Mouse (Mus musculus): ENCODE measurements around the gene Zfhx3. TPM values are rescaled to one million over a fixed set of nuclear protein-coding genes. Genes with fewer than 3 reads are reported as not detected.

Gene Zfhx3
- polyA plus RNA-seq, 1 experiment from 2014 or later: 8.2 TPM

DNA sequence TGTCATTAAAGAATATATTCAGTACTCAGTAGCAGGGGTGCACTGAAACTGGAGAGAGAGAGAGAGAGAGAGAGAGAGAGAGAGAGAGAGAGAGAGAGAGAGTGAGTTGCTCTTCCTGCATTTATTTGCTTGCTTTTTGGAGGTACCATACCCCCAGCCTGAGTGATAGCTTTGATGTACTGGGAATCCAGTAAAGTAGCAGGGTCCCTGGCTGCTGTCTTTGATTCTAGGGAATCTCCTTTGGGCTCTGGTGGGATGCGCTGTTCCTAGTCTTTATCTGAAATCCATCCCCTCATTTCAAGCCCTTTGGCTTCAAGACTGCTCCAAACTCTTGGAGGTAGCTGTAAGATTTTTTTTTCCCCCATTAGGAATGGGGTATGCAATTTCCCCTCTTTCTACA is 759.8 kb downstream of the Zfhx3 start:
- no peak overlapping the region for H3K9ac ChIP-seq (replicated peaks; ENCODE audit: low read depth)
- peaks cover 13% of the 10 kb centered on the region; the same call in 1 of the 2 replicates for H3K27me3 ChIP-seq (replicated peaks; ENCODE audit: insufficient read depth, low read length)
- ATAC-seq (no peak), DNase-seq (ENCODE audit: low spot score) (no peak)
- no peak overlapping the region for H3K4me2 ChIP-seq (replicated peaks; ENCODE audit: low read depth, low read length)
- no peak overlapping the region for H3K27ac ChIP-seq (ENCODE audit: low read length)
- H3K9me3 ChIP-seq (ENCODE audit: low read length): no peaks in the 10 kb centered on the region
- H3K4me1 ChIP-seq (ENCODE audit: insufficient read depth, low read depth, low read length): peaks cover 10% of the 10 kb centered on the region; the same call in 1 of the 2 replicates
- no peak overlapping the region for H3K4me3 ChIP-seq (ENCODE audit: low read depth, low read length)
- TF ChIP-seq CTCF (IDR thresholded peaks at IDR 0.05): no peak
- no peak for TF ChIP-seq EP300 (IDR thresholded peaks at IDR 0.05)
- H3K36me3 ChIP-seq (ENCODE audit: insufficient read depth, low read length): no peaks in the 10 kb centered on the region
- WGBS: 90% methylated on average over 1 of the region's 1 CpGs

DNA sequence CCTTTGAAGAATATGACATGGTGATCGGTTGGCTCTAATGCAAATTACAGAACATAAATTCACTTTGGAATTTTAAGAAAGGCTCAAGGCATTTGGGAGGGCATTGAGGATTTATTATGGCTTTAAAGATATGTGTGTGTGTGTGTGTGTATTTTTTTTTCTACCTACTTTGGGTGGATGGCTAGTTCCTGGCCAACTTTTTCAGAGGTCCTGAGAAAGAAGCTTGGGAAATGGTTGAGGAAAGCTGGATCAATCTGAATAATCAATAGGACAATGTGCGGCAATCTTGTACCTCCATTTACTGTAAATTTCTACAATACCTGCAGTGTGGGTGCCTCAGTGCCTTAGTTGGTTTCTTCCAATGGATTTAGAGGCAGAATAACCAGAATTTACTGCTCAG is 763.3 kb downstream of the Zfhx3 start:
- Histone ChIP-seq H3K4me1 (ENCODE audit: insufficient read depth, low read depth, low read length) (peaks cover 19% of the 10 kb centered on the region; the same call in 1 of the 2 replicates), H3K27me3 (replicated peaks; ENCODE audit: insufficient read depth, low read length) (no peaks in the 10 kb centered on the region), H3K27ac (ENCODE audit: low read length) (peak overlapping the region; percentile 66; the same call in 1 of the 2 replicates), H3K9me3 (ENCODE audit: low read length) (no peaks in the 10 kb centered on the region), H3K4me3 (ENCODE audit: low read depth, low read length) (peak overlapping the region; percentile 99; the same call in 1 of the 2 replicates), H3K9ac (replicated peaks; ENCODE audit: low read depth) (no peak overlapping the region), H3K4me2 (replicated peaks; ENCODE audit: low read depth, low read length) (peak overlapping the region; percentile 76; the same call in 1 of the 2 replicates), H3K36me3 (ENCODE audit: insufficient read depth, low read length) (no peaks in the 10 kb centered on the region)
- 56% methylated on average over 2 of the region's 2 CpGs for WGBS
- TF ChIP-seq CTCF (IDR thresholded peaks at IDR 0.05) (no peak), EP300 (IDR thresholded peaks at IDR 0.05) (no peak)
- no peak for DNase-seq (ENCODE audit: low spot score)
- no peak for ATAC-seq

DNA sequence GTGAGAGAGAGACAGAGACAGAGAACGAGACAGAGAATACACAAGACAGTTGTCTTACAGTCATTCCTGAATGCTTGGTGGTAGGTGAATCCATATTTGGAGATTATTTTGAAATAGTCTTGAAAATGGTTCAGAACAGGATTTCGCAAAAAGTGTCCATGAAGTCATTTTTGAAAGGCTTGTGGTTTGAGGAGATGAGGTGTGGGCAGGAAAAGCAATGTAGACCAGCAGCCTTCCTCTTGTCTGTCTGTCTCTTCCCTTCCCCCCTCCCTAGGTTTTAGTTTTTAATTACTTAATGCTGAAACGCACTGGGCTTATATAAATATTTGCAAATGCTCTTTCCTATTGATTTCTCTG is 764.0 kb downstream of the Zfhx3 start:
- H3K36me3 ChIP-seq (ENCODE audit: insufficient read depth, low read length): no peaks in the 10 kb centered on the region
- peak; percentile 82 for DNase-seq (ENCODE audit: low spot score)
- H3K4me1 ChIP-seq (ENCODE audit: insufficient read depth, low read depth, low read length): peaks cover 22% of the 10 kb centered on the region; the same call in 1 of the 2 replicates
- ATAC-seq: peak; percentile 5
- no peak overlapping the region for H3K4me3 ChIP-seq (ENCODE audit: low read depth, low read length)
- peak overlapping the region; percentile 66 for H3K27ac ChIP-seq (ENCODE audit: low read length)
- TF ChIP-seq CTCF (IDR thresholded peaks at IDR 0.05) (no peak), EP300 (IDR thresholded peaks at IDR 0.05) (no peak; the same call in 1 of the 2 replicates)
- H3K9ac ChIP-seq (replicated peaks; ENCODE audit: low read depth): no peak overlapping the region
- no peaks in the 10 kb centered on the region for H3K27me3 ChIP-seq (replicated peaks; ENCODE audit: insufficient read depth, low read length)
- H3K4me2 ChIP-seq (replicated peaks; ENCODE audit: low read depth, low read length): peak overlapping the region; percentile 76
- H3K9me3 ChIP-seq (ENCODE audit: low read length): no peaks in the 10 kb centered on the region
- WGBS: 20% methylated on average over 3 of the region's 3 CpGs

DNA sequence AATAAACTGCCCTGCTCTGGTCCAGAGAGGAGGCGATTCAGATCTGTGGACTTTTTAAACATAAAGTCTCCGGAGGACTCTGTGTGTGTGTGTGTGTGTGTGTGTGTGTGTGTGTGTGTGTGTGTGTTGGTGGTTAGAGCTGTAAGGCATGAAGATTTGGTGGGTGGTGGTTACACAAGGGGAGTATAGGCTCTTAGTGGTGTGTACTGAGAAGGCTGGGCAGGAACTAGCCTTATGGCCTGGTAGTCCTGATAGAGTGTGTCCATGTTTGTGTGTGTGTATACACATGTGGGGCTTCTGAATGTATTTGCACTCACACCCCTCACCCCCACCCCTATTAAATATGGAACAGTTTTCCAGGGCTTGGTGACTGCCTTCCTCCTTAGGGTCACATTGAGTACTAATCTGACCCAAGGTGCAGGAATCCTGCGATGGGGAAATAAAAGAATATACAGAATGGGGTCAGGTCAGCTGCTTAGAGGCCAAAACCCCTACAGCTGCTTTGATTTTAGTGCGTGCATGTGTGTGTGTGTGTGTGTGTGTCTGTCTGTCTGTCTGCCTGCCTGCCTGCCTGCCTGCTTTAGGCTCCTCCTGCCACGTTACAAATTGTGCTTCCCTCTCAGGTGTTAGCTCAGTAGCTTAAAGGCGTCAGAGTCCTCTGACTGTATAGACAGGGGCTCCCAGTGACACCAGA is 764.6 kb downstream of the Zfhx3 start:
- Histone ChIP-seq H3K4me1 (ENCODE audit: insufficient read depth, low read depth, low read length) (peaks cover 24% of the 10 kb centered on the region; the same call in 1 of the 2 replicates), H3K27ac (ENCODE audit: low read length) (peak overlapping the region; percentile 66), H3K36me3 (ENCODE audit: insufficient read depth, low read length) (no peaks in the 10 kb centered on the region), H3K27me3 (replicated peaks; ENCODE audit: insufficient read depth, low read length) (no peaks in the 10 kb centered on the region), H3K9ac (replicated peaks; ENCODE audit: low read depth) (no peak overlapping the region), H3K9me3 (ENCODE audit: low read length) (no peaks in the 10 kb centered on the region), H3K4me3 (ENCODE audit: low read depth, low read length) (no peak overlapping the region), H3K4me2 (replicated peaks; ENCODE audit: low read depth, low read length) (peak overlapping the region; percentile 17; the same call in 1 of the 2 replicates)
- no peak for TF ChIP-seq CTCF (IDR thresholded peaks at IDR 0.05)
- TF ChIP-seq EP300 (IDR thresholded peaks at IDR 0.05): peak; percentile 68
- ATAC-seq (peak; percentile 7), DNase-seq (ENCODE audit: low spot score) (peak; percentile 60)
- WGBS: 27% methylated on average over 6 of the region's 6 CpGs

DNA sequence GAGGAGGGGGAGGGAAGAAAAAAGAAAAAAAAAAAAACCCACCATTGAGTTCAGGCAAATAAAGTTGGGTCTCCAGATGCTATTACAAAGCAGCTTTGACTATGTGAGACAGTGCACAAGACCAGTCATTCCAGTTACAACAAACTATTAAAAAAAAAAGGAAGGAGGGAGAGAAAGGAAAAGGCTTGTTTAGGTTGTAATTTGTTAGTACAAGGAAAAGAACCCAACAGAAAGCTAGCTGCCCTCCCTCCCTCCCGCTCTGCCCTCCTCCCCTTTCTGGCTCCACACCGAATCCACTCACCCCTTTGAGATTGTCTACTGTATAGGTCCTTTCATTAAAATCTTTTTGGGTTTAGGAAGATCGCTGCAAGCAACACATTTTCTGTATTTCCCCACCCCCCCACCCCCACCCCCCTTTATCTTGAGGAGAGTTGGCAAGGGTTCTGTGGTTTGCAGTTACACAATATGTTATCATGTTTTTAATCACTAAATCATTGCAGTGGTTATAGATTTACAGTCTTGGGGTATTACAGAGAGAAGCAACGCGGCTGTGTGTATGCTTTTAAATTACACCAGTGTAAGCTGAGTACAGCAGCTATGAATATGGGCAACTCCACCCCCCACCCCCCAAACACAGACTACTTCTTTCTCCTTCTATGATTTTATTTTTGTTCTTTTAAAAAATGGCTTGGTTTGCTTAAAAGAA is 765.3 kb downstream of the Zfhx3 start:
- Histone ChIP-seq H3K4me2 (replicated peaks; ENCODE audit: low read depth, low read length) (peak overlapping the region; percentile 25; the same call in 1 of the 2 replicates), H3K9ac (replicated peaks; ENCODE audit: low read depth) (no peak overlapping the region), H3K9me3 (ENCODE audit: low read length) (no peaks in the 10 kb centered on the region), H3K27ac (ENCODE audit: low read length) (peak overlapping the region; percentile 66), H3K36me3 (ENCODE audit: insufficient read depth, low read length) (no peaks in the 10 kb centered on the region), H3K4me3 (ENCODE audit: low read depth, low read length) (no peak overlapping the region), H3K4me1 (ENCODE audit: insufficient read depth, low read depth, low read length) (peaks cover 27% of the 10 kb centered on the region), H3K27me3 (replicated peaks; ENCODE audit: insufficient read depth, low read length) (no peaks in the 10 kb centered on the region)
- WGBS: 7% methylated on average over 5 of the region's 5 CpGs
- no peak for ATAC-seq
- peak; percentile 62 for DNase-seq (ENCODE audit: low spot score)
- TF ChIP-seq CTCF (IDR thresholded peaks at IDR 0.05) (no peak), EP300 (IDR thresholded peaks at IDR 0.05) (no peak)

DNA sequence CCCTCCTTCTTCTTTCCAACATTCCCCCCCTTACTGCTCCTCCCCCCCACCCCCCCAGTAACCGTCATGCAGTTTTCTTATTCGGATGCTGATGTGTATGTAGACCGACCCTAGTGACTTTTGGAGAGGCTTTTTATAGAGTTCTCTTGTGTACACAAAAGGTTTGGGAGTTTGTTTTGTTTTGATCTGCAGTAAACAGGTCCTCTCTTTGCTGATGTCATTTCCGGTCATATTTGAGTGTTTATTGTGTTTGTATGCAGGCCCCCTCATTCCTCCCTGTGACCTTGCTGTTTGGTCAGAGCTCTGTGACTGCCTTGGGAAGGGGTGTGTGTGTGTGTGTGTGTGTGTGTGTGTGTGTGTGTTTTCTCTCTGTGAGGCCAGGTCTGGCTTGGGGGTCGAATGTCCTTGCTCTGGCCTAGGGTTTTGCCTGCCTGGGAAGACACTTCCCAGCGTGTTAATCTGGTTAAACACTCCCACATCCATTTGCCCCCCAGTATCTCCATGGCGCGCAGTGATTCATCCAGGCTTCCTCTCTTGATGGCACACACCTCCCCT is 766.5 kb downstream of the Zfhx3 start:
- H3K4me3 ChIP-seq (ENCODE audit: low read depth, low read length): no peak overlapping the region
- 0 out of 2 replicates have a peak overlapping the region, but pooled peaks have one; percentile 8 for H3K4me2 ChIP-seq (replicated peaks; ENCODE audit: low read depth, low read length)
- no peaks in the 10 kb centered on the region for H3K9me3 ChIP-seq (ENCODE audit: low read length)
- peaks cover 31% of the 10 kb centered on the region for H3K4me1 ChIP-seq (ENCODE audit: insufficient read depth, low read depth, low read length)
- peak overlapping the region; percentile 66; the same call in 1 of the 2 replicates for H3K27ac ChIP-seq (ENCODE audit: low read length)
- no peaks in the 10 kb centered on the region for H3K27me3 ChIP-seq (replicated peaks; ENCODE audit: insufficient read depth, low read length)
- ATAC-seq (0 out of 2 replicates have a peak, but pooled peaks have one; percentile 1), DNase-seq (ENCODE audit: low spot score) (peak; percentile 58)
- no peak overlapping the region for H3K9ac ChIP-seq (replicated peaks; ENCODE audit: low read depth)
- 35% methylated on average over 8 of the region's 8 CpGs for WGBS
- H3K36me3 ChIP-seq (ENCODE audit: insufficient read depth, low read length): no peaks in the 10 kb centered on the region
- peak; percentile 66 for TF ChIP-seq EP300 (IDR thresholded peaks at IDR 0.05)
- TF ChIP-seq CTCF (IDR thresholded peaks at IDR 0.05): no peak
